Mouse (Mus musculus): ENCODE data around the gene Shisa5.

- TF ChIP-seq POLR2A (IDR thresholded peaks at IDR 0.05; ENCODE audit: borderline replicate concordance, low read depth, low read length) (no peak), CTCF (IDR thresholded peaks at IDR 0.05; ENCODE audit: low read depth, low read length) (no peak)
Observed at GRCm38 (mm10) chr9:109021428-109021827, 16.9 kb upstream of the Shisa5 start.

Measured in bone marrow macrophage, adult 2 months (primary cell).